Mouse (Mus musculus) testis, adult 2 months (tissue): ENCODE measurements at regions not wholly inside any gene's neighbourhood (a gene's known extent, or its start where the extent isn't known, plus 50 kb on each side); places are given as distances from the start of the nearest gene placed in this dataset.

ENCODE experiments used
- H3K27ac ChIP-seq: fragments of 200-500 bp; 2 replicates; pipeline ENCODE4 v1.5.1; 2012; ENCODE audit warnings: low read depth, low read length; ENCODE audit not compliant: control insufficient read depth, insufficient read depth
- H3K27me3 ChIP-seq: fragments of 200-500 bp; 2 replicates; pipeline ENCODE4 v1.6.1; 2012; ENCODE audit warnings: mild to moderate bottlenecking, low read length, moderate library complexity; ENCODE audit not compliant: control insufficient read depth, insufficient read depth
- H3K36me3 ChIP-seq: fragments of 200-500 bp; 2 replicates; pipeline ENCODE4 v1.6.1; 2012; ENCODE audit warnings: mild to moderate bottlenecking, low read length; ENCODE audit not compliant: control insufficient read depth, insufficient read depth
- H3K4me1 ChIP-seq: fragments of 200-500 bp; 2 replicates; pipeline ENCODE4 v1.6.1; 2012; ENCODE audit warnings: low read length; ENCODE audit not compliant: control insufficient read depth, insufficient read depth
- H3K4me3 ChIP-seq: fragments of 200-500 bp; 2 replicates; pipeline ENCODE4 v1.5.1; 2012; ENCODE audit warnings: low read depth, mild to moderate bottlenecking, low read length, moderate library complexity, mixed read lengths; ENCODE audit not compliant: control insufficient read depth
- CTCF ChIP-seq: fragments of 200-500 bp; IDR thresholded peaks from 2 replicates; pipeline ENCODE4 v1.5.1; 2012; ENCODE audit warnings: low read depth, mild to moderate bottlenecking, inconsistent platforms, low read length, moderate library complexity; ENCODE audit not compliant: control insufficient read depth, insufficient read depth, insufficient replicate concordance
- POLR2A ChIP-seq: fragments of 200-500 bp; IDR thresholded peaks from 2 replicates; pipeline ENCODE4 v1.6.1; 2012; ENCODE audit warnings: low read depth, mild to moderate bottlenecking, inconsistent platforms, low read length, moderate library complexity; ENCODE audit not compliant: control insufficient read depth

GRCm38 (mm10) chr1:73753157-73753556 is 371.1 kb downstream of the Tns1 start:
- Histone ChIP-seq H3K36me3 (no peaks in the 10 kb centered on the region), H3K4me3 (no peak overlapping the region), H3K4me1 (no peaks in the 10 kb centered on the region), H3K27ac (no peak overlapping the region), H3K27me3 (no peaks in the 10 kb centered on the region)
- TF ChIP-seq CTCF (no peak), POLR2A (no peak)

DNA sequence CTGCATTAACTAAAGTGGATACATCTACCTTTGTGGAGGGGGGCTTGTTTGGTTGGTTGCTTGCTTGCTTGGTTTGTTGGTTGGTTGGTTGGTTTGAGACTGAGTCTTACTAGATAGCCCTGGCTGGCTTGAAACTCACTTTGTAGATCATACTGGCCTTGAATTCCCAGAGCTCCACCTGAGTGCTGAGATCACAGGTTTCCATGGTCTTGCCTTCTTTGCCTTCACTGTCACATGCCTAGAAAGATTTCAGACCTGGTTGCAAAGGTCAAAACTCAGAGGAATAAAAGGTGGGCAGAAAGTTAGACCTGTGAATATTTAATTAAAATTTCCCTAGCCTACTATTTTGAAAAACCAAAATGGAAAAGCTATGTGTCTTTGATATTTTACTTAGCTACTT is 375.5 kb downstream of the Tns1 start:
- Histone ChIP-seq H3K27me3 (no peaks in the 10 kb centered on the region), H3K36me3 (no peaks in the 10 kb centered on the region), H3K27ac (no peak overlapping the region), H3K4me3 (no peak overlapping the region), H3K4me1 (no peaks in the 10 kb centered on the region)
- TF ChIP-seq CTCF (no peak), POLR2A (no peak)

- TF ChIP-seq CTCF = no peak
- TF ChIP-seq POLR2A = no peak
- no peak overlapping the region for H3K27ac ChIP-seq
- H3K36me3 ChIP-seq = no peaks in the 10 kb centered on the region
- H3K27me3 ChIP-seq = no peaks in the 10 kb centered on the region
- H3K4me1 ChIP-seq = no peaks in the 10 kb centered on the region
- no peak overlapping the region for H3K4me3 ChIP-seq
Measured at GRCm38 (mm10) chr1:73744555-73745234, 379.6 kb downstream of the Tns1 start.

- no peaks in the 10 kb centered on the region for H3K36me3 ChIP-seq
- H3K4me1 ChIP-seq = no peaks in the 10 kb centered on the region
- TF ChIP-seq CTCF = no peak
- TF ChIP-seq POLR2A = no peak
- H3K27me3 ChIP-seq = no peaks in the 10 kb centered on the region
- H3K4me3 ChIP-seq = no peak overlapping the region
- H3K27ac ChIP-seq = no peak overlapping the region
Measured at GRCm38 (mm10) chr1:73743737-73744554, 380.3 kb downstream of the Tns1 start.

- TF ChIP-seq POLR2A = no peak
- TF ChIP-seq CTCF = no peak
- no peak overlapping the region for H3K4me3 ChIP-seq
- H3K36me3 ChIP-seq = no peaks in the 10 kb centered on the region
- H3K27ac ChIP-seq = no peak overlapping the region
- H3K4me1 ChIP-seq = no peaks in the 10 kb centered on the region
- no peaks in the 10 kb centered on the region for H3K27me3 ChIP-seq
Measured at GRCm38 (mm10) chr1:73737083-73737482, 387.2 kb downstream of the Tns1 start.

DNA sequence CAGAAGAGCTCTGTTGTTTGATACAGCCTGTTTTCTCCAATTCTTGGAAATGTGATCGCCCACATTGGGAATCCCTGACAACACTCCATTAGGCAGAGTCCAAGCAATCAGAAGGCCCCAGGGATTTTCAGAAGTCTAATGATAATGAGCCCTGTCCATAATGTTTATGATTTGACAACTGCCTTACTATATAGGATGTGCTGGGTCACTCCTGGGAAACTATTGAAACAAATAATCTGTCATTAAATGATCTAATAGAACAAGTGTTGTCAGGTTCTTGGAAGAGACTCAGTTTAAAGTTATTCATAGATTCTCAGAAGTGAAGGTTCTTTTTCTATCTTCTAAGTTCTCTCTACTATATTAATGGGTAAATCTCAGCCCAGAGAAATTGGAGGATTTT is 395.9 kb downstream of the Tns1 start:
- H3K36me3 ChIP-seq = no peaks in the 10 kb centered on the region
- H3K4me3 ChIP-seq = no peak overlapping the region
- no peak overlapping the region for H3K27ac ChIP-seq
- H3K27me3 ChIP-seq = no peaks in the 10 kb centered on the region
- TF ChIP-seq POLR2A = no peak
- TF ChIP-seq CTCF = no peak
- H3K4me1 ChIP-seq = no peaks in the 10 kb centered on the region

DNA sequence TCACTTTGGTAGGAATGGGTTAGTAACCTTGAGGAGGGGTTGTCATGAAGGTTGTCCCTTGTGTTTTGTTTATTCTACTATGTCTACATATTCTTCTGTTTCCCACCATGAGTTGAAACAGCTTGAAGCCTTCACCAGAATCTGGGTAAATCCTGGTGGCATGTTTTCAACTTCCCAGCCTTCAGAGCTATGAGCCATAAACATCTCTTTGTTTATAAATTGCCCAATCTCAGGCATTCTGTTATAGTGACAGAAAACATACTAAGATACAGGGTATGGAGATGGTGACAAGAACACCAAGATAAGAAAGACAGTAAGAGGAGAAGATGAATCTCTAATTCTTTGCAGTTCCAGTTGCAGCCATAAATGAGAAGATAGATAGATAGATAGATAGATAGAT is 396.5 kb downstream of the Tns1 start:
- no peak overlapping the region for H3K27ac ChIP-seq
- H3K27me3 ChIP-seq = no peaks in the 10 kb centered on the region
- H3K4me3 ChIP-seq = no peak overlapping the region
- no peaks in the 10 kb centered on the region for H3K36me3 ChIP-seq
- no peaks in the 10 kb centered on the region for H3K4me1 ChIP-seq
- no peak for TF ChIP-seq CTCF
- no peak for TF ChIP-seq POLR2A

DNA sequence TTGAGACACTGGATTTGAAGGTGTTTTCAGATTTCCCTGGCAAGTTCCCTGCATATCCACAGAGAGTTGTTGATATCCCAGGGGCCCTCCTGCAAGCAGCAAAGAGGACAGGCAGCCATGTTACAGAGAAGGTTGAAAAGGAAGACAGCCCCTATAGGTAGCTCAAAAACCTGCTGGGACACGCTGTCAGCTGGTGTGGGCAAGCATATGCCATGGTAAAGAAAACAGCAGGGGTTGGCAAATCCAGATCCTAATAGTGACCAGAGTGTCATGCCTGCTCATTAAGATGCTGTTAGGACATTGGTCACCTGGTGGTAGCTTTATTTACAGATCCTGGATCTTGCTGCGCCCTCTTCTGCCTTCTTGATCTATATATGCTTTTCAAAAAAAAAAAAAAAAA is 397.6 kb downstream of the Tns1 start:
- TF ChIP-seq CTCF (no peak), POLR2A (no peak)
- H3K27me3 ChIP-seq = no peaks in the 10 kb centered on the region
- no peaks in the 10 kb centered on the region for H3K4me1 ChIP-seq
- no peaks in the 10 kb centered on the region for H3K36me3 ChIP-seq
- H3K4me3 ChIP-seq = no peak overlapping the region
- no peak overlapping the region for H3K27ac ChIP-seq
